Mouse (Mus musculus) G1E (cell line): Measurements from ENCODE around the gene Syt8. TPM values are rescaled to one million over a fixed set of nuclear protein-coding genes. Genes with fewer than 3 reads are reported as not detected.

Experiments
- ATAC-seq: 2 replicates; pipeline ENCODE4 v1.8.0; 2016; ENCODE audit warnings: mild to moderate bottlenecking; ENCODE audit not compliant: insufficient number of reproducible peaks, poor library complexity, low FRiP score, severe bottlenecking; ENCODE audit errors: extremely low read depth
- DNase-seq: peaks from one replicate; pipeline ENCODE4 v3.0.0; 2012; ENCODE audit warnings: low spot score
- H3K27me3 ChIP-seq: 2 replicates; pipeline ENCODE4 v1.6.1; 2012; ENCODE audit warnings: mild to moderate bottlenecking, low read length, inconsistent platforms; ENCODE audit not compliant: insufficient read depth
- H3K36me3 ChIP-seq: replicated peaks from 2 replicates; pipeline ENCODE3; 2012; ENCODE audit warnings: mild to moderate bottlenecking, inconsistent platforms
- H3K4me1 ChIP-seq: 2 replicates; pipeline ENCODE4 v1.6.1; 2012; ENCODE audit warnings: low read depth, low read length, inconsistent platforms, mixed read lengths; ENCODE audit not compliant: insufficient read depth
- H3K4me3 ChIP-seq: 2 replicates; pipeline ENCODE4 v1.5.1; 2012; ENCODE audit warnings: low read depth, mild to moderate bottlenecking, inconsistent platforms, low read length, moderate library complexity, mixed read lengths
- H3K9me3 ChIP-seq: replicated peaks from 2 replicates; pipeline ENCODE4 v1.6.1; 2012; ENCODE audit warnings: inconsistent platforms
- CTCF ChIP-seq: IDR thresholded peaks from 2 replicates; pipeline ENCODE4 v1.5.1; 2012; ENCODE audit warnings: low read depth, low read length, inconsistent platforms, mixed read lengths
- GATA1 ChIP-seq: IDR thresholded peaks from 2 replicates; pipeline ENCODE4 v1.6.1; 2012; ENCODE audit warnings: borderline replicate concordance, low read length, inconsistent platforms, mixed read lengths
- GATA2 ChIP-seq: IDR thresholded peaks from 2 replicates; pipeline ENCODE4 v1.6.1; 2012; ENCODE audit warnings: low read depth, low read length, inconsistent platforms, borderline replicate concordance
- POLR2AphosphoS5 ChIP-seq: IDR thresholded peaks from 2 replicates; pipeline ENCODE4 v1.6.1; 2012; ENCODE audit warnings: low read depth, low read length, inconsistent platforms; ENCODE audit not compliant: insufficient replicate concordance
- TAL1 ChIP-seq: conservative IDR thresholded peaks from 2 replicates; pipeline ENCODE4 v1.6.1; 2012; ENCODE audit warnings: low read depth, low read length, inconsistent platforms, mixed read lengths
- polyA plus RNA-seq: library from polyadenylated mRNA; stranded (reverse); fragments of >175 nt; gene quantifications from 2 replicates; pipeline ENCODE4 v1.2.3, GENCODE M21; 2012
- total RNA-seq, 2 experiments: library from RNA; stranded (forward) in 1 of 2; stranded (reverse) in 1 of 2; fragments of 200-1000 nt in 1 of 2; fragments of >200 nt in 1 of 2; fragmentation: Nextera tagmentation in 1 of 2; gene quantifications; 2 replicates each; pipeline ENCODE4 v1.2.3; 2014 to 2017

The Syt8 gene
- total and polyA plus RNA-seq, 3 experiments = 3.5 TPM; not detected in 2

- no peaks in the 10 kb centered on the region for H3K4me1 ChIP-seq
- H3K9me3 ChIP-seq = no peaks in the 10 kb centered on the region
- DNase-seq = no peak
- no peak for ATAC-seq
- H3K4me3 ChIP-seq = no peak overlapping the region
- no peaks in the 10 kb centered on the region for H3K36me3 ChIP-seq
- peaks cover 26% of the 10 kb centered on the region for H3K27me3 ChIP-seq
- TF ChIP-seq CTCF = no peak
- TF ChIP-seq GATA1 = no peak
- no peak for TF ChIP-seq POLR2AphosphoS5
- no peak for TF ChIP-seq GATA2
- TF ChIP-seq TAL1 = no peak
These were observed 14.5 kb downstream of the Syt8 start for GRCm38 (mm10) chr7:142449038-142449617.

GRCm38 (mm10) chr7:142454706-142455105 lies 20.1 kb downstream of the Syt8 start:
- H3K36me3 ChIP-seq = no peaks in the 10 kb centered on the region

GRCm38 (mm10) chr7:142455251-142455650 lies 20.6 kb downstream of the Syt8 start:
- H3K9me3 ChIP-seq = no peaks in the 10 kb centered on the region
- H3K4me1 ChIP-seq = no peaks in the 10 kb centered on the region; the same call in 1 of the 2 replicates
- H3K27me3 ChIP-seq = peaks cover 24% of the 10 kb centered on the region
- DNase-seq = no peak
- no peak for ATAC-seq
- TF ChIP-seq GATA1 (no peak), POLR2AphosphoS5 (no peak), CTCF (no peak), TAL1 (no peak), GATA2 (no peak)
- H3K36me3 ChIP-seq = no peaks in the 10 kb centered on the region
- no peak overlapping the region for H3K4me3 ChIP-seq

More at GRCm38 (mm10) chr7:142454706-142455105, 20.1 kb downstream of the Syt8 start:
- DNase-seq = no peak
- no peak for ATAC-seq
- no peak for TF ChIP-seq CTCF
- Histone ChIP-seq H3K4me1 (no peaks in the 10 kb centered on the region; the same call in 1 of the 2 replicates), H3K27me3 (peaks cover 24% of the 10 kb centered on the region), H3K9me3 (no peaks in the 10 kb centered on the region), H3K4me3 (no peak overlapping the region)

- H3K27me3 ChIP-seq = peaks cover 25% of the 10 kb centered on the region
- no peaks in the 10 kb centered on the region; the same call in 1 of the 2 replicates for H3K4me1 ChIP-seq
- no peaks in the 10 kb centered on the region for H3K9me3 ChIP-seq
- TF ChIP-seq TAL1 = no peak
- H3K4me3 ChIP-seq = no peak overlapping the region
- DNase-seq (no peak), ATAC-seq (no peak)
- H3K36me3 ChIP-seq = no peaks in the 10 kb centered on the region
These were observed 22.2 kb downstream of the Syt8 start for GRCm38 (mm10) chr7:142456806-142457205.

GRCm38 (mm10) chr7:142457227-142457811 lies 22.7 kb downstream of the Syt8 start:
- no peak overlapping the region for H3K4me3 ChIP-seq

GRCm38 (mm10) chr7:142458026-142458425 lies 23.4 kb downstream of the Syt8 start:
- no peak overlapping the region for H3K4me3 ChIP-seq
- DNase-seq = no peak
- H3K36me3 ChIP-seq = no peaks in the 10 kb centered on the region
- ATAC-seq = no peak
- H3K4me1 ChIP-seq = no peaks in the 10 kb centered on the region; the same call in 1 of the 2 replicates
- TF ChIP-seq GATA2 = no peak
- TF ChIP-seq CTCF = no peak
- no peak for TF ChIP-seq POLR2AphosphoS5
- TF ChIP-seq TAL1 = no peak
- TF ChIP-seq GATA1 = no peak
- H3K27me3 ChIP-seq = peaks cover 28% of the 10 kb centered on the region
- no peaks in the 10 kb centered on the region for H3K9me3 ChIP-seq

More at GRCm38 (mm10) chr7:142457227-142457811, 22.7 kb downstream of the Syt8 start:
- TF ChIP-seq TAL1 = no peak
- TF ChIP-seq CTCF = no peak
- no peak for TF ChIP-seq GATA1
- no peak for TF ChIP-seq GATA2
- no peak for TF ChIP-seq POLR2AphosphoS5
- Histone ChIP-seq H3K36me3 (no peaks in the 10 kb centered on the region), H3K9me3 (no peaks in the 10 kb centered on the region), H3K4me1 (no peaks in the 10 kb centered on the region; the same call in 1 of the 2 replicates), H3K27me3 (peaks cover 30% of the 10 kb centered on the region)
- ATAC-seq (no peak), DNase-seq (no peak)

- no peaks in the 10 kb centered on the region for H3K9me3 ChIP-seq
- ATAC-seq (no peak), DNase-seq (no peak)
- H3K36me3 ChIP-seq = no peaks in the 10 kb centered on the region
- TF ChIP-seq CTCF = no peak
- TF ChIP-seq TAL1 = no peak
- TF ChIP-seq GATA2 = no peak
- no peak for TF ChIP-seq GATA1
- no peak for TF ChIP-seq POLR2AphosphoS5
- H3K4me1 ChIP-seq = no peaks in the 10 kb centered on the region; the same call in 1 of the 2 replicates
- no peak overlapping the region for H3K4me3 ChIP-seq
- peaks cover 30% of the 10 kb centered on the region for H3K27me3 ChIP-seq
These were observed 24.1 kb downstream of the Syt8 start for GRCm38 (mm10) chr7:142458676-142459298.
